Mouse (Mus musculus) kidney, embryonic 15.5 days (tissue): ENCODE results near the gene Sema6d. TPM values are rescaled to one million over a fixed set of nuclear protein-coding genes. Genes with fewer than 3 reads are reported as not detected.

ENCODE experiments used
- ATAC-seq: fragments of 200-750 bp; cut with Nextera tagmentation; replicated peaks from 2 replicates; pipeline ENCODE4 v1.8.0; 2017; ENCODE audit warnings: moderate TSS enrichment; ENCODE audit not compliant: low FRiP score
- H3K27ac ChIP-seq: fragments of 300-500 bp; sonication (generic); 2 replicates; pipeline ENCODE4 v1.5.1; 2015; ENCODE audit warnings: mild to moderate bottlenecking, inconsistent platforms
- H3K27me3 ChIP-seq: fragments of 300-500 bp; sonication (generic); 2 replicates; pipeline ENCODE4 v1.6.1; 2015; ENCODE audit warnings: inconsistent platforms
- H3K36me3 ChIP-seq: fragments of 300-500 bp; sonication (generic); 2 replicates; pipeline ENCODE4 v1.6.1; 2015; ENCODE audit warnings: inconsistent platforms
- H3K4me1 ChIP-seq: fragments of 300-500 bp; sonication (generic); 2 replicates; pipeline ENCODE4 v1.6.1; 2015; ENCODE audit warnings: inconsistent platforms
- H3K4me2 ChIP-seq: fragments of 300-500 bp; sonication (generic); 2 replicates; pipeline ENCODE4 v1.6.1; 2015; ENCODE audit warnings: moderate library complexity, mild to moderate bottlenecking, inconsistent platforms
- H3K4me3 ChIP-seq: fragments of 300-500 bp; sonication (generic); replicated peaks from 2 replicates; pipeline ENCODE4 v1.5.1; 2015; ENCODE audit warnings: mild to moderate bottlenecking, inconsistent platforms
- H3K9ac ChIP-seq: fragments of 300-500 bp; sonication (generic); 2 replicates; pipeline ENCODE4 v1.6.1; 2015; ENCODE audit warnings: mild to moderate bottlenecking, inconsistent platforms
- H3K9me3 ChIP-seq: fragments of 300-500 bp; sonication (generic); replicated peaks from 2 replicates; pipeline ENCODE4 v1.6.1; 2016; ENCODE audit warnings: inconsistent platforms
- WGBS: fragments of 180-500 bp; shearing (Covaris S2); methylation state at CpG from one replicate; pipeline ENCODE4 v1.1.7; 2015; ENCODE audit warnings: mixed read lengths; 5-methylcytosine and 5-hydroxymethylcytosine counted together
- polyA plus RNA-seq: library from polyadenylated mRNA; unstranded; fragments of >200 nt; fragmentation: Nextera tagmentation; extraction: Ambion mirVana; gene quantifications from 2 replicates; pipeline ENCODE4 v1.2.1, GENCODE M21; 2015

Sema6d gene
- polyA plus RNA-seq, 1 experiment from 2014 or later: 9.5 TPM

- H3K4me1 ChIP-seq: no peaks in the 10 kb centered on the region
- ATAC-seq: no peak
- no peak overlapping the region for H3K9ac ChIP-seq
- 83% methylated on average over 1 of the region's 1 CpGs for WGBS
- no peak overlapping the region for H3K27ac ChIP-seq
- H3K4me2 ChIP-seq: no peak overlapping the region
- no peak overlapping the region for H3K4me3 ChIP-seq
- H3K36me3 ChIP-seq: no peaks in the 10 kb centered on the region
- no peaks in the 10 kb centered on the region for H3K9me3 ChIP-seq
- no peaks in the 10 kb centered on the region for H3K27me3 ChIP-seq
Observed at GRCm38 (mm10) chr2:124385053-124385452, 295.3 kb downstream of the Sema6d start.

DNA sequence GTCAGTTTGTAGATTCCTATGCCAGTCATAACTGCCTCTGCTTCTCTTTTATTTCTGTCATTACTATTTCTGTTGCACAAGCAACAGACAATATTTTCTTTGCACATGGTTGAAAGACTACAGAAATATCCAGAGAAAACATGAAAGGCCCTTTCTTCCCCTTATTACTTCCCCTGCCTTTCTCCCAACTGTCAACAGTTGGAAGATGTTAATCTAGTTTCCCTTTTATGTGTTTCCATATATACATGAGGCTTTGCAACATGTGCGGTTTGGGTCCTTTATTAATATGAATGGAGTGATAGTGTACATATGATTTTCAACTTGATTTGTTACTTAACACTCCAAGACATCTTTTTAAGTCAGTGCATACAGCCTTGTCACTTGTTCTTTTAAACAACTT, 296.0 kb downstream of the Sema6d start:
- no peak for ATAC-seq
- WGBS: 64% methylated on average over 1 of the region's 1 CpGs

DNA sequence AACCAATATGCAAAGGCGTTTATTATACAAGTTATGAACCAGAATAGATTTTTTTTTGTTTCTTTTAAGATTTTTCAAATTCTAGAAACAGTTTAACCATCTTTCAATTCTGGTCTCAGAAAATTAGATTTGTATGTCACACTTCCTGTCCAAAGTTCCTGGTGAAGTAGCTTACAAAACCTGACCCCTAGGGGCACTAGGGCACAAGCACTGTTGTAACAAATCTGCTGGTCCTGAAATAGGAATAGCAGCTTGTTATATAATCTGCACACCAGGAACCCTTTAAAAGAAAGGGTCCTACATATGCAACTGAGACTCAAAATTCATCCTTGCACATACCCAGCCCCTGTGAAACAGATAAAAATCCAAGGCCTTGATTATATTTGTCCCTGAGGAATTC, 298.5 kb downstream of the Sema6d start:
- Histone ChIP-seq H3K4me1 (no peaks in the 10 kb centered on the region), H3K9me3 (no peaks in the 10 kb centered on the region), H3K27ac (no peak overlapping the region), H3K4me2 (no peak overlapping the region), H3K9ac (no peak overlapping the region), H3K36me3 (no peaks in the 10 kb centered on the region), H3K4me3 (no peak overlapping the region), H3K27me3 (no peaks in the 10 kb centered on the region)
- WGBS: 85% methylated on average over 1 of the region's 1 CpGs
- no peak for ATAC-seq

More for the DNA sequence above, 296.0 kb downstream of the Sema6d start:
- Histone ChIP-seq H3K9me3 (no peaks in the 10 kb centered on the region), H3K4me1 (no peaks in the 10 kb centered on the region), H3K4me2 (no peak overlapping the region), H3K36me3 (no peaks in the 10 kb centered on the region), H3K27ac (no peak overlapping the region), H3K4me3 (no peak overlapping the region), H3K9ac (no peak overlapping the region), H3K27me3 (no peaks in the 10 kb centered on the region)

DNA sequence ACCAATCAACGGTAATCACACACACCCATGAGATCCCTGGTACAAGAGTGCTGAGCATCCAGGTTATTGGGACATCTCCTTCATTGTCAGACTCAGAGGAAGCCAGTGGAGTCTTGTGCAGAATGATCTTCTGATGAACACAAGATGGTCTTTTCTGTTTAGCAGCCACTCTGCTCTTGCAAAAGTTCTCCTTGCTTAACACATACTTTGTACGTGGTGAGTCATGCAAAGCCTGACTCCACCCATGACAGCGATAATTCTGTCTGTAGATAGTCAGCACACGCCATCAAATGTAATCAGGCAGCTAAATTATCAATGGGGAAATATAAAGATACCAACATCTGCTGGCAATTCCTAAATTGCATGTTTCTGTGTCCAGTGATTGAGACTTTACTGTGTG, 307.0 kb downstream of the Sema6d start:
- no peak for ATAC-seq
- H3K9ac ChIP-seq: no peak overlapping the region
- no peaks in the 10 kb centered on the region for H3K9me3 ChIP-seq
- H3K4me1 ChIP-seq: no peaks in the 10 kb centered on the region
- no peak overlapping the region for H3K4me3 ChIP-seq
- H3K4me2 ChIP-seq: no peak overlapping the region
- H3K27me3 ChIP-seq: no peaks in the 10 kb centered on the region
- no peaks in the 10 kb centered on the region for H3K36me3 ChIP-seq
- WGBS: 85% methylated on average over 4 of the region's 4 CpGs
- no peak overlapping the region for H3K27ac ChIP-seq

GRCm38 (mm10) chr2:124397304-124397703, 307.5 kb downstream of the Sema6d start:
- H3K27me3 ChIP-seq: no peaks in the 10 kb centered on the region
- H3K36me3 ChIP-seq: no peaks in the 10 kb centered on the region
- no peak overlapping the region for H3K9ac ChIP-seq
- ATAC-seq: no peak
- H3K9me3 ChIP-seq: no peaks in the 10 kb centered on the region
- H3K4me1 ChIP-seq: no peaks in the 10 kb centered on the region
- 93% methylated on average over 5 of the region's 5 CpGs for WGBS
- no peak overlapping the region for H3K4me2 ChIP-seq
- H3K4me3 ChIP-seq: no peak overlapping the region
- no peak overlapping the region for H3K27ac ChIP-seq

DNA sequence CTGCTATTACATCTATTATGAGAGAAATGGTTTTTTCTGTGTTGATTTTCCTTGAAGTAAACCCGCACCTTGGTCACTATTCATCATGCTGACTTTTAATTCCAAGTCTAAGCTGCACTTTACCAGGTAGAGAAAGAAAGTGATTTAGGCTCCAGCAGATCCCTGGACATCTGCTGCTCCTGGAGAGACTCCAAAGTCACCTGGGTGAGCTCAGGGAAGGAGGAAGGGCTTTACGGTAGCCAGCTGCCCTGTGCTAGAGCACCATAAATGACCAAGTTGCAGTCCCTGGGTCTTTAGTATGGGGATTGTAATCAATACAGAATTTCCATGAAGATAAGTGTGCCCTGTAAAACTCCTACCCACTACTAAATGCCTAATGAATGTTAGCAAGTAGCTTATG, 309.8 kb downstream of the Sema6d start:
- no peaks in the 10 kb centered on the region for H3K36me3 ChIP-seq
- no peak overlapping the region for H3K4me3 ChIP-seq
- no peak overlapping the region for H3K4me2 ChIP-seq
- no peak for ATAC-seq
- H3K9me3 ChIP-seq: no peaks in the 10 kb centered on the region
- no peaks in the 10 kb centered on the region for H3K4me1 ChIP-seq
- no peaks in the 10 kb centered on the region for H3K27me3 ChIP-seq
- no peak overlapping the region for H3K27ac ChIP-seq
- no peak overlapping the region for H3K9ac ChIP-seq
- WGBS: 88% methylated on average over 2 of the region's 2 CpGs

DNA sequence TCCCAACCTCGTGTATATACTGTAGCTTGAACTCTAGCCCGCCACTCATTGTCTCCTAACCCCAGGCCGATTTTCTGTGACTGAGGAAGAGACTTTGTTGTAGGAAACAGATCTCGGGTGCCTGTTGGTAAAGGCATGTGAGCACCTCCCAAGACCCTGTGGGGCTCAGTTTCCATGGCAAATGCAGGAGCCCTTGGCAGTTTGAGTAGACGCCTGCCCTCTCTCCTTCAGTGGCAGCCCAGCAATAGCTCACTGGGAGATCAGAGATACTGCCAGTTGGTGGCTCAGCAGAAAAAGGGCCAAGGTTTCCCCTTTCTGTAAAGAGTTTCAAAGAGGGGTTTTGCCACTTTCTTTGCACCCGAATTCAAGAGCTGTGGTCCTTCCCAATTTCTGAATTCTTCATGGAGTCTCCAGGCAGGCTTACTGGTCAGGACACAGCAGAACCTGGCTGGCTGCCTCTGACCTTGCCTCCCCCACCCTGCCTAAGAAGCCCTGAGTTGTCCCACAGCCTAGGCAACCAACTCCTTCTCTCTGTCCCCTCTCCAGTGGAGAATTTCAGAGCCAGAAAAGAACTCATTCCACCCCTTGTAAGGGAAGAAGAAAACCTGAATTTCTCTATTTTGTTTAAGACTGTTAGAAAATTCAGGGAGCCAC, 312.1 kb downstream of the Sema6d start:
- H3K4me3 ChIP-seq: no peak overlapping the region
- H3K9me3 ChIP-seq: no peaks in the 10 kb centered on the region
- ATAC-seq: no peak
- H3K4me1 ChIP-seq: no peaks in the 10 kb centered on the region
- no peaks in the 10 kb centered on the region for H3K27me3 ChIP-seq
- no peaks in the 10 kb centered on the region for H3K36me3 ChIP-seq
- H3K9ac ChIP-seq: no peak overlapping the region
- H3K4me2 ChIP-seq: no peak overlapping the region
- H3K27ac ChIP-seq: no peak overlapping the region
- WGBS: 69% methylated on average over 6 of the region's 6 CpGs

GRCm38 (mm10) chr2:124403571-124403970, 313.8 kb downstream of the Sema6d start:
- Histone ChIP-seq H3K27ac (no peak overlapping the region), H3K27me3 (no peaks in the 10 kb centered on the region), H3K4me3 (no peak overlapping the region), H3K9me3 (no peaks in the 10 kb centered on the region), H3K4me1 (no peaks in the 10 kb centered on the region), H3K9ac (no peak overlapping the region), H3K4me2 (no peak overlapping the region), H3K36me3 (no peaks in the 10 kb centered on the region)
- ATAC-seq: no peak
- 66% methylated on average over 8 of the region's 8 CpGs for WGBS

DNA sequence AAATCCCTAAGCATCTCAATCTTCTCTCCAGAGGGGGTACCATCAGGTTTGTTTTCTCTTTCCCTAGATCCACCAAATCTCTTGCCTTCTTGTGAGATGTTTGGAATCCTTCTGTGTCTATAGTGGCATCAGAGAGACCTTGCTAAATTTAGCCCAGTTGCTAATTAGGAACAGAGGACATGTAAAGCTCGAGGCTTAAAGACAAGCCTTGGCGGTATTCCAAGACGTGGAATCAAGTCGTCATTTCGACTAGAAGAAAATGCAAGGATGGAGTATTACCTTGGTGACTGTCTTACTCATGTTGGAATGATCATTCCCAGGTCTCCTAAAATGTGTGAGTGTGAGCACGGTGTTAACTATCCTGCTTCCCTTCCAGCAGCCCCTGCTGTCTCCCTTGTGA, 314.2 kb downstream of the Sema6d start:
- no peak overlapping the region for H3K4me3 ChIP-seq
- no peaks in the 10 kb centered on the region for H3K27me3 ChIP-seq
- no peaks in the 10 kb centered on the region for H3K36me3 ChIP-seq
- no peaks in the 10 kb centered on the region for H3K4me1 ChIP-seq
- no peak overlapping the region for H3K4me2 ChIP-seq
- no peaks in the 10 kb centered on the region for H3K9me3 ChIP-seq
- no peak overlapping the region for H3K9ac ChIP-seq
- no peak for ATAC-seq
- no peak overlapping the region for H3K27ac ChIP-seq
- 65% methylated on average over 6 of the region's 6 CpGs for WGBS

GRCm38 (mm10) chr2:124404631-124405562, 315.1 kb downstream of the Sema6d start:
- Histone ChIP-seq H3K4me3 (no peak overlapping the region), H3K9ac (no peak overlapping the region), H3K27ac (no peak overlapping the region), H3K27me3 (no peaks in the 10 kb centered on the region), H3K4me2 (no peak overlapping the region), H3K9me3 (no peaks in the 10 kb centered on the region), H3K36me3 (no peaks in the 10 kb centered on the region), H3K4me1 (no peaks in the 10 kb centered on the region)
- 88% methylated on average over 6 of the region's 6 CpGs for WGBS
- no peak for ATAC-seq

DNA sequence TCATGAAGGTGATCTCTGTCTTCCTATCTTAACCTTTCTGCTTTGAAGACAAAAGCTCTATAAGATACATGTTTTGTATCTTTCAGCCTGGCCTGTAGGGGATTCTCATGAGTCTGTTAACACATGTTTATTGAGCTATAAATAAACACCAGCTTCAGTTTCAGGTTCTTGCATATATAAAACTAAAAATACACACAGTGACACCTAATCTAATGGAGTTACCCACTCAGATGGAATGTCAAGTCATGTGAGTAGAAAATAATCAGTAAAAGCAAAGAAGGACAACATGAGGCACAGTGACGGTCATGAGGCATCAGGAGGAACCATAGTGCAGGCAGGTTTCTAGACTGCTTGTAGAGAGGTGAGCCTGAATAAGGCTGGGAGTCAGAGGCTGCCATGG, 319.2 kb downstream of the Sema6d start:
- Histone ChIP-seq H3K36me3 (no peaks in the 10 kb centered on the region), H3K27me3 (no peaks in the 10 kb centered on the region), H3K9ac (no peak overlapping the region), H3K9me3 (no peaks in the 10 kb centered on the region), H3K27ac (no peak overlapping the region), H3K4me3 (no peak overlapping the region), H3K4me1 (no peaks in the 10 kb centered on the region), H3K4me2 (no peak overlapping the region)
- ATAC-seq: no peak
- WGBS: 60% methylated on average over 1 of the region's 1 CpGs

DNA sequence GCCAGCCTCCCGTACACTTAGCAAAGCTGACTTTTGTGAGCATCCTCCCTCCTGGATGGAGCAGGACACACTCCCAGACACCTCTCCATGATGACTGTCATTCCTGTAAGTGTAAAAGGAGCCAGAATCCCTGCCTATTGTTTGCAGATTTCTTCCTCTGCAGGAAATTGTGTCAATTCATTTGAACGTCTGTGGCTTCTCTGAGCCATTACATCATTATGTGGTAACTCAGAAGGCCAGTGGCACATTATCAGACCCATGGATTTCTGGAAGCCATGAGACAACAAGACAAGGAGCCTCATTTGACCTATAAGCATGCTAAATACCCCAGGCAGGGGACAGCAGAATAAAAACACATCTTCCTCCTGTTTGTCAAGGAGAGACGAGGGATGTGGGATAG, 327.0 kb downstream of the Sema6d start:
- ATAC-seq: no peak
- H3K9me3 ChIP-seq: no peaks in the 10 kb centered on the region
- 62% methylated on average over 3 of the region's 3 CpGs for WGBS

More for the DNA sequence above, 327.0 kb downstream of the Sema6d start:
- Histone ChIP-seq H3K36me3 (no peaks in the 10 kb centered on the region), H3K9ac (no peak overlapping the region), H3K4me2 (no peak overlapping the region), H3K27me3 (no peaks in the 10 kb centered on the region), H3K27ac (no peak overlapping the region), H3K4me3 (no peak overlapping the region), H3K4me1 (no peaks in the 10 kb centered on the region)
